Mouse (Mus musculus) layer of hippocampus, postnatal 10 days (tissue): ENCODE results near the gene Lrrc47. TPM values are rescaled to one million over a fixed set of nuclear protein-coding genes. Genes with fewer than 3 reads are reported as not detected.

Experiments
- DNase-seq, 2 experiments: peaks; one replicate each; pipeline ENCODE4 v3.0.0; 2021; ENCODE audit warnings: low spot score in 2 of 2
- long read RNA-seq: library from polyadenylated mRNA; stranded (forward); transcript quantifications from one replicate; pipeline ENCODE4 v2.0.0, GENCODE M21; 2023
- total RNA-seq, 2 experiments: library from RNA; stranded (reverse); gene quantifications; 2 replicates each; pipeline ENCODE4 v1.2.3; 2021

Gene Lrrc47
- total RNA-seq: 10 to 100 TPM; 57.3 to 64.8 TPM
- long read RNA-seq, transcript Lrrc47-205 (7 exons, 3,468 nt): major isoform, 16 of 32 reads
- long read RNA-seq, partial matches to known transcripts: 0 of 32 reads
- long read RNA-seq, other reads (novel, unspliced or antisense): 16 of 32 reads

DNA sequence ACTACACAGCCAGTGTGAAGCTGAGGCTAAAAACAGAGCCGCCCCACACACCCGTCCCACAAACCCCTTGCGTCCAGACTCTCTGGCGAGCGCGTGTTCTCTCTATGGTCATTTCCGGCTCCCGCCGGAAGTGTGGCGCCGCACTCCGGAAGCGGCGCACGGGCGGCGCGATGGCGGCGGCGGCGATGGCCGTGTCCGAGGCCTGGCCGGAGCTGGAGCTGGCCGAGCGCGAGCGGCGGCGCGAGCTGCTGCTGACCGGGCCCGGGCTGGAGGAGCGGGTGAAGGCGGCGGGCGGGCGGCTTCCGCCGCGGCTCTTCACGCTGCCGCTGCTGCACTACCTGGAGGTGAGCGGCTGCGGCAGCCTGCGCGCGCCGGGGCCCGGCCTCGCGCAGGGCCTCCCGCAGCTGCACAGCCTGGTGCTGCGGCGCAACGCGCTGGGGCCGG, at the start of gene Lrrc47:
Lrrc47 (plus strand) TSS at position 86 of the 444 bp plus-strand sequence.
- DNase-seq: peak; percentile 81 to 83

- DNase-seq: peak in 1 of 2 experiments; percentile 28
Measured at GRCm38 (mm10) chr4:153962631-153963030, 48.9 kb upstream of the Lrrc47 start.

- DNase-seq: no peak
Measured at GRCm38 (mm10) chr4:153966651-153967050, 44.9 kb upstream of the Lrrc47 start.

DNA sequence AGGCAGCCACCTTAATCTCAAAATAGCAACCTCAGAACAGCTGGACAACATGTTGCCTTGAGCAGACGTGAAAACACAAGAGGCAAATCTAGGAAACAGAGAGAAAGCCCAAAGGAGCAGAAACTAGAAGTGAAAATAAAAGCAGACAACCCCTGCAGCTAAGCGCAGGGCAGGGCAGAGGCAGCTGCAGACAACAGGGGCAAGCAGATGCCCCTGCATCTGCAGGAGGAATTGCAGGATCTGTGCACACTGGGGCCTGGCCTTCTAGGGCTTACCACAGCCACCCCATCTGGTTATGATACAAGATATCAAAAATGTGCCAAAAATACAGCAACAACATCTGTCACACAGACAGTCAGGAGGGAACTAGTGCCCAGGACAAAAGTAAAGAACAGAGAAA, 44.0 kb upstream of the Lrrc47 start:
- no peak for DNase-seq

- DNase-seq: no peak
Measured at GRCm38 (mm10) chr4:153968063-153968462, 43.5 kb upstream of the Lrrc47 start.

DNA sequence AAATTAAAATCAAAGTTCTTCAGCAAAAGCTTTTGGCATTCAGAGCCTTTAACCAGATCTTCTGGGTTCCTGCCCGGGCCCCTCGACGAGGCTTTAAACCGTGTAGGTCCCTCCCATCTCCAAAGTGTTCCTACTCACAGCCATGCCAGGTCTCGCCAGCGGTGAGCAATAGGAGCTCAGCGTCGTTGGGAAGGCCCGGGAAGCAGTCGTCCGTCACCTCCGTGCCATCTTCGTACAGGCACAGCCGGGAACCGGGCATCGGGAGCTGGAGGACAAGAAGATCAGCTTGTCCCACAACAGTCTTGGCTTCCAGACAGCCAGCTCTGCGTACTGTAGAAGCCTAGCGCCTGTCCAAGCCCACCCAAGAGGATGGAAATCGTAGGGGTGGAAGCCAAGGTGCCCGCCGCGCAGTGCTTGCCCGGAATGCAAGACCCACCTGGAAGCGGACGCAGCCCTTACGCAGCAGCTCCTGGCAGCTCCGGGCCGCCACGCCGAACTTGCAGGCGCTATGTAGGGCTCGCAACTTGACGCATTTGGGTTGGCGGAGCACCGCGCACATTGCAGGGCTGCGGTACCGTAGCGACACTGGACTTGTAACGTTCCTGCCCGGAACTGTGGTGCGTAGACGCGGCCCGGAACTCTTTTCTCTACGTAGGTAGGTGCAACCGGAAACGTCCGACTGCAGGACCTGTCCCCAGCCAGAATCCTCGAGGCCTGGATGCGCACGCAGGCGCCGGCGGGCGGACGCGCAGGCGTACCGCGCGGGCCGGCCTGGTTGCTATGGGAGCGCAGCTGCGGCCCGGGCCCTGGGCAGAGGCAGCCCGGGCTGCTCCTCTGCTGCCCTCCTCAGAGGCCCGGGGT, 36.9 kb upstream of the Lrrc47 start, which contains the start of the genes Dffb and Cep104:
Dffb (minus strand) TSS at position 696 of the 861 bp plus-strand sequence.
Cep104 (plus strand) TSS at position 764 of the 861 bp plus-strand sequence.
- peak; percentile 95 to 97 for DNase-seq

GRCm38 (mm10) chr4:153975292-153975662, 36.3 kb upstream of the Lrrc47 start:
- DNase-seq: no peak

GRCm38 (mm10) chr4:153975768-153976167, 35.8 kb upstream of the Lrrc47 start:
- DNase-seq: no peak

- DNase-seq: no peak
Measured at GRCm38 (mm10) chr4:153979243-153979642, 32.3 kb upstream of the Lrrc47 start.

GRCm38 (mm10) chr4:153980470-153980869, 31.1 kb upstream of the Lrrc47 start:
- DNase-seq: no peak

GRCm38 (mm10) chr4:153992715-153993114, 18.8 kb upstream of the Lrrc47 start:
- no peak for DNase-seq

GRCm38 (mm10) chr4:153993505-153993904, 18.0 kb upstream of the Lrrc47 start:
- no peak for DNase-seq

- no peak for DNase-seq
Measured at GRCm38 (mm10) chr4:154005488-154005887, 6.0 kb upstream of the Lrrc47 start.

DNA sequence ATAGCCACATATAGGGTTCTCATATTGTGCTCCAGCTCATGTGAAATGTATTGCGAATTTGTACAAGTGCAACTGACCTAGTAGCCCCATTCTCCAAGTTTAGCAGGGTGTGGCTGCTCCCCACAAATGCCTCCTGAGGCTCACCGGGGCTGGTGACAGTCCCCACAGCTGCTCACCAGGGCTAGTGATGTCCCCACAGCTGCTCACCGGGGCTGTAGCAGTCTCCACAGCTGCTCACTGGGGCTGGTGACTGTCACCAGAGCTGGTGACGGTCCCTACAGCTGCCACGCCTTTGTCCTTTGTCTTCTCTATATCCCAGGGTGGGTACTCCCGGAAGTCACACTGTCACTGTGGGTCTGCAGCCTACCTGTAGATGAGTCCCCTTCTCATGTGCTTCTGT, 5.3 kb upstream of the Lrrc47 start:
- DNase-seq: no peak

DNA sequence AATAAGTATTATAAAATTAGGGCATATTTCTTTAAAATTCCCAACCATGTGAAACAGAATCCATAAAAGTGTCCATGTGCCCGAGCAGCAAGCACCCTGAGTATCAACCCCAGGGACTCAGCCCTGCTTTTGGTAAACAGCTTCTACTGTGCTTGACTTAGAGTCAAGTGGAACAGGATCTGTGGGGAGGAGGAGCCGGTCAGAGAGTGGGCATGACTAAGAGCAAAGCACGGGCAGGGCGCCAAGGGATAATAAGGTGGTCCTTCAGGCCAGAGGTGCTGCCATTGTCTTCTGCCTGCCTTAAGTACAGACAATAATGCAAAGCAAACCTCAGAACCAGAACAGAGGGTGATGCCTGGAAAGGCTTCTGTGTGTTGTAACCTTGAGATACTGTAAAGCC, 3.8 kb upstream of the Lrrc47 start:
- no peak for DNase-seq

DNA sequence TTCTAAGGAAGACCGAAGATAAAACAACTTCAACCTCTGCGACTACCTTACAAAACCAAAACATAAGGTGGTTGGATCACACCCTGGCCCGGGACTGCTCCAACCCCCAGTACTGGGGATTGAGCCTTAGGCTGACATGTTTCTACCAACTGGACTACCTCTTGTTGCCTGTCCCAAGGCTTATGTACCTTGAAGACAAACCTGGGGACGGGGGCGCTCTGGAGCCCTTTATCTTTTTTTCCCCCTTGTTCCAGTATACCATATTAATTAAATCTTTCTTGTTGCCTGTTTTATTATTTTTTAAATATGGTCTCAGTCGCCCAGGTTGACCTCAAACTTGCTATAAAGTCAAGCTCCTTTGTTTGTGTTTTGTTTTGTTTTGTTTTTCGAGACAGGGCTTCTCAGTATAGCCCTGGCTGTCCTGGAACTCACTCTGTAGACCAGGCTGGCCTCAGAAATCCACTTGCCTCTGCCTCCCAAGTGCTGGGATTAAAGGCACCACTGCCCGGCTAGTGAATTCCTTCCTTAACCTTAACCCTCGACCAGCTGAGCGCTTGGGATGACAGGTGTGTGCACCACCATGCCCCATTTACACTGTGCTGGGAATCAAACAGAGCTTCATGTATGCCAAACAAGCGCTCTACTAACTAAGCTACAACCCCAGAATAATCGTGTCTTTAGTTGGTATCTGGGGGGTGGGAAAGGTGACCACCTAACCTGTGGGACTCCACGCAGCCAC, 455 bp upstream of the Lrrc47 start:
- no peak for DNase-seq

DNA sequence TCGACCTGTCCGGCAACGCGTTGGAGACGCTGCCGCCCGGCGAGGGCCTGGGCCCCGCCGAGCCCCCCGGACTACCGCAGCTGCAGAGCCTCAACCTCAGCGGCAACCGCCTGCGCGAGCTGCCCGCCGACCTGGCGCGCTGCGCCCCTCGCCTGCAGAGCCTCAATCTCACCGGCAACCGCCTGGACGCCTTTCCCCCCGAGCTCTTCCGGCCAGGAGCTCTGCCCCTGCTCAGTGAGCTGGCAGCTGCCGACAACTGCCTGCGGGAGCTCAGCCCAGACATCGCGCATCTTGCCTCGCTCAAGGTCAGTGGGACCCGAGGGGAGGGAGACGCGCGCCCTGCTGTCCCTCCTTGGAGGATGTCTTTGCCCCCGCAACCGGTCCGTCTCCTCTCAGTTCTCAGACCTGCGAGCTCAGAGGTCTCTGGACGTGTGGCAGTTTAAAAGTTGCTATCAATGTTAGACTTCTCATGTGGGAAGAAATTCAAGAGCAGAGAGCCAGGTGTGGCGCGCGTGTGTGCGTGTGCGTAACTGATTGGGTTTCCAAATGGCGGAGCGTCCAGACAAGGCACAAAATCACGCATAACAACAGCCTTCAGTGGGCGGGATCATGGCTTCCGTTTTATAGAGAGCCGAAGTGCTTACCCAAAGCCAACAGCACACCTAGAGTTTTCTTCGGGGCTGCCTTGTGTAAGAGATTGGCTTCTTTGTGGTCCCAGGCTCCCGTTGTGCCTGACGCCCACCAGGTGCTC, 776 bp downstream of the Lrrc47 start:
- DNase-seq: peak; percentile 23 to 36

DNA sequence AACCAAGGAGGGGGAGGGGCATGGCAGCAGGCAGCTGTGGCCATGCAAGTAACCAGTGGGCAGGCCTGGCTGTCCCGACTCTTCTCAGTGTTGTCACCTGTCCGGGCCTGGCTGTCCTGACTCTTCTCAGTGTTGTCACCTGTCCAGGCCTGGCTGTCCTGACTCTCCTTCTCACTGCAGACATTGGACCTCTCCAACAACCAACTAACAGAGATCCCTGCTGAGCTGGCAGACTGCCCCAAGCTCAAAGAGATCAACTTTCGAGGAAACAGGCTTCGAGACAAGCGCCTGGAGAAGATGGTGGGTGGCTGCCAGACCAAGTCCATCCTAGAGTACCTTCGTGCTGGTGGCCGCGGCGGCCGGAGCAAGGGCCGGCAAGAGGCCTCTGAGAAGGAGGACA, 3.9 kb downstream of the Lrrc47 start:
- DNase-seq: no peak

- DNase-seq: peak in 1 of 2 experiments; percentile 51
Measured at GRCm38 (mm10) chr4:154019571-154019970, 8.0 kb downstream of the Lrrc47 start.

DNA sequence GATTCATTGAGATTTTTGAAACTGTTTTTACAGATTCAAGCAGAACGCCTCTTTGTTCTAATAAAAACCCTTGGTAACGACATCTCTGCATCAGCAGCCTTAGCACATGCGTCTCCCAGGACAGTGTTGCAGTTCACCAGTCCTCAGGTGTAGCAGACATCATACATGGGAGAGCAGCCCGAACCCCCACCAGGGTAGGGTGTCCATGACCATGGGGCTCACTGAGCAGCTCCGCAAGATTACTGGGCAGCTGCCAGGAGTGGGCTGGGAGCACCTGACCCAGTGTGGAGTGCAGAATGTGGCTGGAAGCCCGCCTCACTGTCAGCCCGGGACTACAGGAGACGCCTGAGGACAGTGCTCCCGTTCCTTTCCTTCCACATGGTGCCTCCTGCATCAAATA, 9.9 kb downstream of the Lrrc47 start:
- peak in 1 of 2 experiments; percentile 19 for DNase-seq

DNA sequence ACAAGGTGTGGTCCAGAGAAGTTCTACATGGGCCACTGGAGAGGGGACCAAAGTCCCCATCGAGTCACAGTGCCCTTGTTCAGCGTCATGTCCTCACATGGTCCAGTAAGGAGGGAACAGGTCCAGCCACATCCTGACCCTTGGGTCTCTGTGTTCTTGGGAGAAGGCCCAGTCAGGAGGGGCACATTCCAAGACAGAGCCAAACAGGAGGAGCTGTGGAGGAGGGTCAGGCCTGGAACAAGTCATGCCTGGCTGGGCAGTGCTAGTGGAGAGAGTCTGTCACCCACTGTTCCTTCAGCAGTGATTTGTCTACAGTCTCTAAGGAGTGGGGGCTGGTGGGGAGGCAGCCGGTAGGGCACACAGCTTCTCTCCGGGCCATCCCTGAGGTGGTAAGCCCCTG, 10.9 kb downstream of the Lrrc47 start:
- DNase-seq: no peak
